Mouse (Mus musculus) telencephalon, adult 2 months (tissue): Measurements from ENCODE around the gene Hccs.
"Not testable (repeated sequence)": the region's sequence is repeated elsewhere in the genome, so short reads cannot be mapped to it uniquely, and the experiment has no call there.

ENCODE experiments used
- DNase-seq: peaks from one replicate; pipeline ENCODE4 v3.0.0-alpha.2; 2011; ENCODE audit warnings: low read depth, low spot score

Gene Hccs

DNA sequence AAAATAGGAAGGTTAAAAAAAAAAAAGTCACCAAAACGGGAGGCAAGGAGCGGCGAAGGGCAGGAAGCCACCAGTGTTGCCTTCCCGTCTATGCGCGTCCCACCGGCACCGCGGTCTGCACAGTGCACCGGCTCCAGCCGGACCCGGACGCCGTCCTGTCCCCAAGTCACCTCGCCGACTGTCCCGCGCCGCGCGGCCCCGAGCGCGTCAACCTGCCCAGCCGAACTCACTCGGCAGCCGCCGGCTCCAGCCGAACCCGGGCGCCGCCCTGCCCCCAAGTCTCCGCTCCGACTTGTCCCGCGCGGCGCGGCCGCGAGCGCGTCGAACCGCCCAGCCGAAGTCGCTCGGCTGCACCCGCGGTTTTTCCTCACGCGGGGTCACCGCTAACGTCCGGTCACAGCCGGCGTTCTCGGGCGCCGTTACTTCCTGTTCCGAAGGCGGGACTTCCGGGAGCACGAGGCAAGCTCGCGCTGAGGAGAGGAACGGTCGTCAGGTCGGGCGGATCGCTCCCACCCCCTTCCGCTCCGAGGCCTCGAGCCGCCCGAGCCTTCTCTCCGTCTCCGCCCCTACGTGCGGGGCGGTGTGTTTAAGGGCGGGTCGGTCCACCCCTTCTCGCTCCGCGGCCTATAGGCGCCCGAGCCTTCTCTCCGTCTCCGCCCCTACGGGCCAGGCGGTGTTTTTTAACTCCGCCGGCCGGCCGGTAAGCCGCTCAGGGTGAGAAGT is at the start of gene Hccs:
Gene Hccs (minus strand): TSS at position 428 of the 723 bp plus-strand sequence.
- peak; percentile 82 for DNase-seq

- DNase-seq, result no peak
These were observed 37.1 kb upstream of the Hccs start for GRCm38 (mm10) chrX:169357146-169357772.

DNA sequence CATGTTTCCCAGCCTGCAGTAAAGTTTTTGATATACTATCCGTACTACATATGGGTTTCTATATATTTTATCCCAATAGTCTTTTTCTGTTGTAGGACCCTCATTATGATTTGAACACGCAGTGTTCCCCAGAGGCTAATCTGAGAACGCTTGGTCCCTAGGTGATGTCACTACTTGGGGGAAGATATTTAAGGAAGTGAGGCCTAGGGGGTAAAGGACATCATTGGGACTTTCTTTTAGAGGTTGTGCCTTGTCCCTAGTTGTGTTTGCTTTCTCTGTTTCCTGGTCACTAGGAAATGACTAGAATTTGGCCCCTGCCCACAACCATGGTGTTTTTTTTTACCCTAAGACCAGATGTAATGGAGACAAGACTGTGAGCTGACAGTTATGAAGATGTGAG is 18.0 kb upstream of the Hccs start:
- DNase-seq, result no peak

DNA sequence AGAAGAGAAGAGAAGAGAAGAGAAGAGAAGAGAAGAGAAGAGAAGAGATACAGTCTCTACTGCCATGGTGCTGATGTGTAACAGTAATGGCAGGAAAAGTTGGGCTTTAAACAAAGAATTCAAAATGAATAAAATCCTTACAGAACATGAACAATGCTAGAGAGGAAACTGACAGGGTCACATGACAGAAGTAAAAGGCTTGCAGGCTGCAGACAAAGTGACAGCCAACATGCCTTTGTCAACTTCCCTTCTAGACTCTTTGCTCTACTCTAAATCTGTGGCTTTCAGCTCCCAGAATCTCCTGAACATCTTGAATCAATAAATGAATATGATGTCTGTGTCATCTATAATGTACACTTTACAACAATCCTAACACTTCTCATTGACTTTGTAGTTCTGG is 17.4 kb upstream of the Hccs start:
- DNase-seq, result no peak

DNA sequence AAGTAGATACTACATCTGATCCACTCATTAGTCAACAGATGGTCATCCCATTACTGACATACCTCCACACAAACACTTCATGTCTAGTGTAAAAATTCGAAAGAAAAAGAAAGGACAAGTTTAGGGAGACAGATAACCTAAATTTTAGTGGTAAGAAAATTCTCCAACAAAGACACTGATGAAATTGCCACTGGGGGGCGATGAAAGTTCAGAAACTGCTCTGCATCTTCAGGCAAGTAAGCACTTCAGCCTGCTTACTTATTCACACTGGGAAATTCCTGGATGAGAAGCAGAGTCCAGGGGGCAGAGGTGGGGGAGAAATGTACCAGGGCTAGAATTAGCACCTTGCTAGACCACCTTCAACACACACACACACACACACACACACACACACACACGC is 12.1 kb upstream of the Hccs start:
- no peak for DNase-seq

GRCm38 (mm10) chrX:169325929-169326595 is 5.9 kb upstream of the Hccs start:
- DNase-seq, result no peak

- DNase-seq, result not testable (repeated sequence)
These were observed 465 bp upstream of the Hccs start for GRCm38 (mm10) chrX:169320668-169321005.

- DNase-seq, result no peak
These were observed 959 bp downstream of the Hccs start for GRCm38 (mm10) chrX:169319066-169319760.

DNA sequence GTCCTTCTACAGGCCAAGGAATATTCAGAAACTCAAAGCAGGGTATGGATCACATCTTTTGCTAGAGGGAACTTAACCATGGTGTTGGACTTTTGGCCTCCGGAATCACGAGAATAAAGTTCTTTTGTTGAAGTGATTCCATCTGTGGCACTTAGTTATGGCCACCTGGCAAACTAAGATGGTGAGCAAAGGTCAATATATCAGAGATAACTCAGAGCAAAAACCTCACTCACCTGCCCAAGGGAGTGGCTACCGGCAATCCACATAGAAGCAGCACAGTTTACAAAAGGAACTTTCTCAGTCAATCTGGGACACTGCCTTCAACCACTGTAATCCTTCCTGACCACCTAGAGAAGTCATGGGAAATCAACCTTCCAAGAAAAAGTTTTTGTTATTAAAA is 11.6 kb downstream of the Hccs start:
- DNase-seq, result no peak

GRCm38 (mm10) chrX:169303945-169304344 is 16.2 kb downstream of the Hccs start:
- DNase-seq, result peak; percentile 15

DNA sequence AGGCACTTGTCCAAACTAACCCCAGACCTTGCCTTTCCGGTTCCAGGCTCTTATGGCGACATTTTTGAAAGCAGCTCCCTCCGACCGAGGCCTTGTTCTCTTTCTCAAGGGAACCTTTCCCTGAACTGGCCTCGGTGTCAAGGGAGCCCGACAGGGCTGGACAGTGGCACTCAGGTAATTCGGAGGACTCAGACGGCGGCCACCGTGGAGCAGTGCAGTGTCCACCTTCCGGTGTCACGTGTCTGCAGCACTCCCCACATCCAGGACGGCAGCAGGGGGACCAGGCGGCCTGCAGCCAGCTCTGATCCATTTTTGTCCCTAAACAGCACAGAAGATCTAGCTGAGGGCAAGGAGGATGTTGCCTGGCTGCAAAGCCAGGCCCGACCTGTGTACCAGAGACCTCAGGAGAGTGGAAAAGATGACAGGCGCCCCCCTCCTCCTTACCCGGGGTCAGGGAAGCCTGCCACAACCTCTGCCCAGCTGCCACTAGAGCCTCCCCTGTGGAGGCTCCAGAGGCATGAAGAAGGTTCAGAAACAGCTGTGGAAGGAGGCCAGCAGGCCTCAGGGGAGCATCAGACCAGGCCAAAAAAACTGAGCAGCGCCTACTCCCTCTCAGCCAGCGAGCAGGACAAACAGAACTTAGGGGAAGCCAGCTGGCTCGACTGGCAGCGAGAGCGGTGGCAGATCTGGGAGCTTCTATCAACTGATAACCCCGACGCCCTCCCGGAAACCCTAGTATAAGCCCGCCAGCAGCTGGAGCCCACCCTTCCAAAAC is 17.7 kb downstream of the Hccs start:
- no peak for DNase-seq

DNA sequence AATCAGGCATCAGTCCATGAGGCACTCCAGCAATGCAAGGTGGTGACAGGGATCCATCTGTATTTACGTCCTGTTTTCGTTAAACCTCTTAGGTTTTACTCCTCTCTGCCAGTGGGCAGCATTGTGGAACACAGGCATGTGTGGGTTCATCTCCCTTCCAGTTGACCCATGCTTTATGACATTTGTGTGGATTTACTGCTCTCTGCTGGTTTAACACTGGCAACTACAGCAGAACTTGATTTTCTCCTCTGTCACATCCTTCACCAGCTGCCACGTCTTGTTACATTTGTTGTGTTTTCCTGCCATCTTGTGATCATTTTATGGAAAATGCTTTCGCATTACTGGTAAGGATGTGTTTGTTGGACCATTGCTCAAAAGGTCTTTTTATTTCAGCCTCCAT is 20.6 kb downstream of the Hccs start:
- DNase-seq, result peak; percentile 27

DNA sequence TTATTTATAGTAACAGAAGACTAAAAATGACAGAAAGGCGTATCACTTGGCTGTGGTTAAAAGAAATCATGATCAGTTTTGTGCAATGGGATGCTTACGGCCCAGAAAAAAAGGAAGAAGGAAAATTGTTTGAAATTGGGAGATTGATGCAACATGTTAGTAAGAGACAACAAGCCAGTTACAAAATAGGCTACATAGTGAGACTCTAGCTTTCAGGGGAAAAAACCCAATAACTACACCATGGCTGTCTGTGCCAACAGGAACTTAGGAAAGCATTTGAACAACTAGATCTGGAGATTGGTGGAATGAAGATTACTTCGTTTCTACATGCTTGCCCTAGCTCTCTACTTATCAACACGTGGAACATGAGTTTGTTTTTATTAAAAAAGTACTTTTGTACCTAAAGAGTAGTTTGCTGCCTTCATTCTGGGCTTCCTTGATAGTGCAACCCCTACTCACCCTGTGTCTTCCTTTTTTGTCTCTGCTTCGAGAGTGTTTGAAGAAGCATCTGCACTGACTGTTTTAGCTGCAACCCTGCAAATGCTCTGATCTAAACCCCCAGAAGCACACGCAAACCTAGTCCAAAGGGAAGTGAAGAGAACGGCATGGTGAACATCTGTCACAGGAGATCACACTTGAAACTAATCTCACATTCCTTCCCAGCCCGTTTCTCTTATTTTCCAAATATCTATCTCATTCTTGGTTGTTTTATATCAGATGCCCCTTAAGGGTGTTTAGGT is 56.6 kb downstream of the Hccs start:
- DNase-seq, result no peak

- no peak for DNase-seq
These were observed 58.0 kb downstream of the Hccs start for GRCm38 (mm10) chrX:169262212-169262611.

DNA sequence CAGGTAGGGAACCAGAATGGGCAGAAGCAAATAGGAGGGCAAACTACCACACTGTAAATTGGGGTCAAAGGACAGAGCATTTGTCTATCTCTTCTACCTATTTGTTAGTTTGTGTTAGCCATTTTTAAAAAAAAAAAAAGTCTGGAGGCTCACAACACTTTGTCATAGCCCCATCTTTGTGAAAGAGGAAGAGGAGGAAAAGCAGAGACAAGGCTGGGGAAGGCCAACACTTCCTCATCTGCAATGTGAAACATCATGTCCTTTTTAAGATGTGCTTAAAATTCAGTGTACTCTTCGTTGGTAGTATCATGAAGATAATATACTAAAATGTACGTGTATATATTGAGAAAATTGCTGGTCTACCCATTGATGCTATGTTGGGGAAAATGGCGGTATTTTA is 59.1 kb downstream of the Hccs start:
- DNase-seq, result no peak

DNA sequence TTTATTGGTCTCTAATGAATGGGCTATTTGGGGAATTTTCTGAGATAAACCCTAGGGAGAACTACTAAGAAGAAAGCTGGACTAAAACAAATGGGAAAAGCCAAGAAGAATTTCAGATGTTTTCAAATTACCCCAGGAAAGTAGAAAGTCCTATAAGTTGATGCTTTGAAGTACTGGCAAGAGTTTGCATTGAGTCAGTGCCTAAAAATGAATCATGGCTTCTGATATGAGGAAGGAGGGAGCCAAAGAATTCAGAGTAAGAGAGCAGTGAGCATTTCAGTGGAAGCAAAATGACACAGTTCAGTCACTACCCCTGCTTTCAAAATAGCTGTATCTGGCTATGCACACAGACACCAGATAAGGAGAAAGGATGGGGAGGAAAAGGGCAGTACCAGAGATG is 63.4 kb downstream of the Hccs start:
- DNase-seq, result no peak

DNA sequence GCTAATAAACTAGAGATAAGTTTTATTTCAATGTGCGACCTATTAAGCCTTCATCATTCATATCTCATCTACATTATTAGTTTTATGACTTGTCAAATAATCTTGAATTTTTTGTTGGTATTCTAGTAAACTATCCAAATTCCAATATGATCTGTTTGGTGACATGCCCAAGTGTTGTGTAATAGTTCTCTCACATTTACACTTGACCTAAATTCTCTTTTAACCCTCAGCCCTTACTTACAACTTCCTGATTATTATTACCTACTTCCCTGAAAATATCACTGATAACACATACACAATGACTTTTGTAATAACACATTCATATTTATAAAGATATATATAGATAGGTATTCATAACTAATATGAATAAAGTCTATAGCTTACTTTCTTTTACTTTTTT is 64.3 kb downstream of the Hccs start:
- no peak for DNase-seq

DNA sequence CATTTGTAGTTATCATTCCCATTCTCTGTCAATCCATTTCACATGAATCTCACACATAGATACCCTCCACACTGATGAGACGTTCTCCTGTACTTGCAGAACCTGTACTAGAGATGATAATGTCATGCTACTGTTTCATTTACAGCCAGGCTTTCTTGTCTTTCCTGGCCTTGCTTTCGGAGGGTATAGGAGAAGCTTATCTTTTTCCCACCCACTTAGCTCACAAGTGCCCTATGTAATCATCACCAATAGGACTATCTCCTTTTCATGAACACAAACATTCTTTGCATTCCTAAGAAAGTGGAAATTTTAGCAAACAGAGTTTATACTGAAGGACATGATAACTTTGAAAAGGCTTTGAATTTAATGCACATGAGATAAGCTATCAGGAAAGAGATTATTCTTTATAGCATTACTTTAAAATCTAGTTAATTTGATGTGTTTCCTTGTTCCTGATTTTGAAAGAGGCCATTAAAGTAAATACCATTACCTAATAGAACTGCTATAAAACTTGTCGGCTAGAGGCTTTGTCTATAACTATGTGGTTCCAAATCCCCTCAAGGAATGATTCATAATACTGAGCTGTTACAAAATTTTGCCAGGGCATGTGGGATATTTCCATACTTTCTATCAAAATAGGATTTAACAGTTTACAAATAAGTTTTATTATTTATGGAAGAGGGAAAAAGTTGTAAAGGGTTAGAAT is 97.7 kb downstream of the Hccs start:
- DNase-seq, result no peak

GRCm38 (mm10) chrX:169220064-169220463 is 100.1 kb downstream of the Hccs start:
- no peak for DNase-seq

- no peak for DNase-seq
These were observed 110.2 kb downstream of the Hccs start for GRCm38 (mm10) chrX:169210019-169210418.
